Mouse (Mus musculus) thymus, postnatal 14 days (tissue): ENCODE data around the gene Pde4c.
A peak's percentile ranks its signal among the peaks of the same experiment; 100 is the strongest.

Experiments
- DNase-seq: peaks from one replicate; pipeline ENCODE4 v3.0.0; 2021

The Pde4c gene

GRCm38 (mm10) chr8:70698310-70699109, 25.0 kb upstream of the Pde4c start, which contains the start of gene Jund:
Gene Jund (plus strand): TSS chr8:70698949.
- peak; percentile 100 for DNase-seq

GRCm38 (mm10) chr8:70699116-70699833, 24.2 kb upstream of the Pde4c start:
- no peak for DNase-seq

GRCm38 (mm10) chr8:70699834-70700554, 23.5 kb upstream of the Pde4c start:
- DNase-seq: peak; percentile 92

GRCm38 (mm10) chr8:70700555-70700922, 23.0 kb upstream of the Pde4c start:
- peak; percentile 97 for DNase-seq

- DNase-seq: peak; percentile 30
Measured at GRCm38 (mm10) chr8:70701048-70701981, 22.2 kb upstream of the Pde4c start.

GRCm38 (mm10) chr8:70701982-70702841, 21.3 kb upstream of the Pde4c start:
- DNase-seq: no peak

- no peak for DNase-seq
Measured at GRCm38 (mm10) chr8:70702842-70703182, 20.7 kb upstream of the Pde4c start.

GRCm38 (mm10) chr8:70703287-70703686, 20.2 kb upstream of the Pde4c start, which contains the start of gene Iqcn:
Gene Iqcn (plus strand): TSS chr8:70703457.
- DNase-seq: no peak

- no peak for DNase-seq
Measured at GRCm38 (mm10) chr8:70708281-70708680, 15.2 kb upstream of the Pde4c start.

- no peak for DNase-seq
Measured at GRCm38 (mm10) chr8:70709794-70710193, 13.7 kb upstream of the Pde4c start.

- DNase-seq: no peak
Measured at GRCm38 (mm10) chr8:70710296-70710695, 13.2 kb upstream of the Pde4c start.

- DNase-seq: no peak
Measured at GRCm38 (mm10) chr8:70711041-70711440, 12.5 kb upstream of the Pde4c start.

GRCm38 (mm10) chr8:70713991-70714390, 9.5 kb upstream of the Pde4c start:
- DNase-seq: no peak

GRCm38 (mm10) chr8:70715086-70715485, 8.4 kb upstream of the Pde4c start:
- no peak for DNase-seq

GRCm38 (mm10) chr8:70716521-70717400, 6.8 kb upstream of the Pde4c start:
- DNase-seq: no peak

- DNase-seq: peak; percentile 87
Measured at GRCm38 (mm10) chr8:70718297-70718696, 5.2 kb upstream of the Pde4c start, which contains the start of gene Gm3336. Gene Gm3336 (plus strand): TSS chr8:70718543.

- DNase-seq: no peak
Measured at GRCm38 (mm10) chr8:70719796-70720270, 3.7 kb upstream of the Pde4c start.

GRCm38 (mm10) chr8:70720739-70721138, 2.8 kb upstream of the Pde4c start:
- DNase-seq: peak; percentile 76

GRCm38 (mm10) chr8:70721601-70722000, 1.9 kb upstream of the Pde4c start:
- no peak for DNase-seq

GRCm38 (mm10) chr8:70724216-70724615, 696 bp downstream of the Pde4c start:
- no peak for DNase-seq
